Mouse (Mus musculus): ENCODE results near the gene Gm49673. TPM values are rescaled to one million over a fixed set of nuclear protein-coding genes. Genes with fewer than 3 reads are reported as not detected.
"Not testable (repeated sequence)": the region's sequence is repeated elsewhere in the genome, so short reads cannot be mapped to it uniquely, and the experiment has no call there.

The Gm49673 gene
- total RNA-seq (2021), result under 1 TPM; 0.10 to 0.63 TPM

DNA sequence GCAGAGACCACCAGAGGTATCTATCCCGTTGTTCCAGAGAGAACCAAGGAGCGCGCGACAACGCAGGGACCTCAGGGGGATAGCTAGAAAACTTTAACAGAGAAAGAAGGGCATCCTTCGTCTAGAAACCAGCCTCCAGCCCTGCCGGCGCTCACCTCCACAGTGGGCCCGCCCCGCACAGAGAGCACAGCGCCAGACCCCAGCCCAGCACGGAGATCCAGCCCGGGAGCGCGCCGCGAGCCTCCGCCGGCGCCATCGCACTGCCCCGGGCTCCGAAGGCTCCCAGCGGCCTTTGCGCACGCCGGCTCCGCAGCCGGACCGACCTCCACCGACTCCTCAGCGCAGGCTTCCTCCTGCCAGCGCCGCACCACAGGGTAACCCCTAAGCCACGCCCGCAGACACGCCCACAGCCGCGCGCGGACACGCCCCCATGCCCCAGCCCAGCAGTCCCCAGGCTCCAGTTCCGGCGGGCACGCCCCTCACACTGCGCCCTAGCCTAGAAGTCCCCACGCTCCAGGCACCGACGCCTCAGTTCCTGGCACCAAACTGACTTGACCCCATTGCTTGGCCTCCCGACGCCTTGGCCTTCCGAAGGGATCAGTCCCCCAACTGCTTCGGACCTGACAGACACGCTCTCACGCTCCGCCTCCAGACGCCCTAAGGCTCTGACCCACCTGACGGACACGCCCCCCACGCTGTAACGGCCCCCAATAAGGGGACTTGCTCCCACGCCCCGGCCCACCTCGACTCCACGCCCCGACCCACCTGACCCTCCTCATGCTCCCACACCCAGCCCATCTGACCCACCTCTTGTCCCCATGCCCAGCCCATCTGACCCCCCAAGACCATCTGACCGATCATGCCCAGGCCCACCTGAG is at the start of gene Gm49673, which contains the start of gene Rnaset2a:
TSS of gene Gm49673 (minus strand) at position 350 of the 878 bp plus-strand sequence.
TSS of gene Rnaset2a (minus strand) at position 659 of the 878 bp plus-strand sequence.
- DNase-seq (ENCODE audit: extremely low spot score in 1 of 2, low spot score in 1 of 2), result not testable (repeated sequence)

GRCm38 (mm10) chr17:8195685-8196376 is 48.2 kb upstream of the Gm49673 start:
- no peak for DNase-seq (ENCODE audit: extremely low spot score in 1 of 2, low spot score in 1 of 2)

- DNase-seq (ENCODE audit: extremely low spot score in 1 of 2, low spot score in 1 of 2), result no peak
Observed at GRCm38 (mm10) chr17:8193678-8194077, 46.1 kb upstream of the Gm49673 start.

- no peak for DNase-seq (ENCODE audit: extremely low spot score in 1 of 2, low spot score in 1 of 2)
Observed at GRCm38 (mm10) chr17:8184217-8184616, 36.6 kb upstream of the Gm49673 start.

DNA sequence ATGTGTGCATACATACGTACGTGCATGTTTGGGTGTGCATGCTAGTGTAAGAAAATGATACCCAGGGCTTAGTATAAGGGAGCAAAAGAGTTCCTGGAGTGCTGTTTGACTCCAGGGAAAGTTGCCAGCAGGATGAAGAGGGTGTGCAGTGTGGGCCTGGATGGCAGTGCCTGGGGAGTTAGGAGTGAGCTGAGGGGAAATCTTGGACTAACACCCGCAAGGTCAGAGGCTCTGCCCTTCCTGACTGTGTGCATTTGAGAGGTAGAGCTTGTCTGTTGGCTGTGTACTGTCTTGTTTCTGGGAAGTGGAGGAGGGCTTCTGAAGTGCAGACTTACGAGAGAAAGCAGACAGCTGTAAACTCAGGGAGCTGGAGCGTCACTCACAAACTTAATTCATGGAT is 36.2 kb upstream of the Gm49673 start:
- no peak for DNase-seq (ENCODE audit: extremely low spot score in 1 of 2, low spot score in 1 of 2)

- DNase-seq (ENCODE audit: extremely low spot score in 1 of 2, low spot score in 1 of 2), result no peak
Observed at GRCm38 (mm10) chr17:8177090-8177489, 29.5 kb upstream of the Gm49673 start.

GRCm38 (mm10) chr17:8171081-8171480 is 23.5 kb upstream of the Gm49673 start:
- DNase-seq (ENCODE audit: extremely low spot score in 1 of 2, low spot score in 1 of 2), result no peak

- no peak for DNase-seq (ENCODE audit: extremely low spot score in 1 of 2, low spot score in 1 of 2)
Observed at GRCm38 (mm10) chr17:8170331-8170730, 22.7 kb upstream of the Gm49673 start.

GRCm38 (mm10) chr17:8167436-8167835 is 19.8 kb upstream of the Gm49673 start:
- not testable (repeated sequence) for DNase-seq (ENCODE audit: extremely low spot score in 1 of 2, low spot score in 1 of 2)

- DNase-seq (ENCODE audit: extremely low spot score in 1 of 2, low spot score in 1 of 2), result not testable (repeated sequence)
Observed at GRCm38 (mm10) chr17:8166454-8166853, 18.9 kb upstream of the Gm49673 start.

- DNase-seq (ENCODE audit: extremely low spot score in 1 of 2, low spot score in 1 of 2), result not testable (repeated sequence)
Observed at GRCm38 (mm10) chr17:8165977-8166376, 18.4 kb upstream of the Gm49673 start.

DNA sequence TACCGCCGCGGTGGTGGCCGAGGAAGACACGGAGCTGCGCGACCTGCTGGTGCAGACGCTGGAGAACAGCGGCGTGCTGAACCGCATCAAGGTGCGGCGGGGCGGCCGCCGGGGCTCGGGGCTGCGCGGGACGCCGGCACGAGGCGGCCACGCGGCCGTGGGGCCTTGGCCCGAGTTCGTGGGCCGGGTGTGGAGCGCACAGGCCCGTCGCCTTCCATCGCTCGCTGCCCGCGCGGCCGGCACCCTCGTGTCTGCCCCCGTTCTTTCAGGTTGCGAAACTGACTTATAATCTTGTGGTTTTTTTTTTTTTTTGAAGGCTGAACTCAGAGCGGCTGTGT is 18.0 kb upstream of the Gm49673 start:
- DNase-seq (ENCODE audit: extremely low spot score in 1 of 2, low spot score in 1 of 2), result peak in 1 of 2 experiments; percentile 45

- DNase-seq (ENCODE audit: extremely low spot score in 1 of 2, low spot score in 1 of 2), result peak in 1 of 2 experiments; percentile 85
Observed at GRCm38 (mm10) chr17:8164701-8165607, 17.4 kb upstream of the Gm49673 start, which contains the start of gene Fgfr1op. Fgfr1op (plus strand) TSS chr17:8165501.

- peak in 1 of 2 experiments; percentile 50 for DNase-seq (ENCODE audit: extremely low spot score in 1 of 2, low spot score in 1 of 2)
Observed at GRCm38 (mm10) chr17:8160969-8161368, 13.4 kb upstream of the Gm49673 start.

GRCm38 (mm10) chr17:8158627-8159026 is 11.0 kb upstream of the Gm49673 start:
- DNase-seq (ENCODE audit: extremely low spot score in 1 of 2, low spot score in 1 of 2), result not testable (repeated sequence)

GRCm38 (mm10) chr17:8155982-8156381 is 8.4 kb upstream of the Gm49673 start:
- DNase-seq (ENCODE audit: extremely low spot score in 1 of 2, low spot score in 1 of 2), result not testable (repeated sequence)

- DNase-seq (ENCODE audit: extremely low spot score in 1 of 2, low spot score in 1 of 2), result not testable (repeated sequence)
Observed at GRCm38 (mm10) chr17:8155010-8155409, 7.4 kb upstream of the Gm49673 start.

DNA sequence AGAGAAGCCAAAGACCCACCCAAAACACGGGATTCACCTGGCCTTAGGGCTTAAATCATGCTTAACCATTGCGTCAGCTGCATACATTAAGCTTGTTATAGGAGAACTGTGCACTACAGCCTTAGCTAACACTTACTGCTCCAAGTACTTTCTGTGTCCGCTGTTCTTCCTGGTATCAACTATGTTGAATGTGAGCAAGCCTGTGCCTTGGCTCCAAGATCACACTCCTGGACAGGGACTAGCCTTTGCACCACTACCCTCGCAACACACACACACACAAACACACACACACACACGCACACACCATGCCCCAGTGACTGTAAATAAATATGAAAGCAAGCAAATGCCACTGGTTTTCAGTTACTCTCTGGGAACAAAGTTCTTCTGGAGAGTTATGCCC is 657 bp downstream of the Gm49673 start:
- not testable (repeated sequence) for DNase-seq (ENCODE audit: extremely low spot score in 1 of 2, low spot score in 1 of 2)

DNA sequence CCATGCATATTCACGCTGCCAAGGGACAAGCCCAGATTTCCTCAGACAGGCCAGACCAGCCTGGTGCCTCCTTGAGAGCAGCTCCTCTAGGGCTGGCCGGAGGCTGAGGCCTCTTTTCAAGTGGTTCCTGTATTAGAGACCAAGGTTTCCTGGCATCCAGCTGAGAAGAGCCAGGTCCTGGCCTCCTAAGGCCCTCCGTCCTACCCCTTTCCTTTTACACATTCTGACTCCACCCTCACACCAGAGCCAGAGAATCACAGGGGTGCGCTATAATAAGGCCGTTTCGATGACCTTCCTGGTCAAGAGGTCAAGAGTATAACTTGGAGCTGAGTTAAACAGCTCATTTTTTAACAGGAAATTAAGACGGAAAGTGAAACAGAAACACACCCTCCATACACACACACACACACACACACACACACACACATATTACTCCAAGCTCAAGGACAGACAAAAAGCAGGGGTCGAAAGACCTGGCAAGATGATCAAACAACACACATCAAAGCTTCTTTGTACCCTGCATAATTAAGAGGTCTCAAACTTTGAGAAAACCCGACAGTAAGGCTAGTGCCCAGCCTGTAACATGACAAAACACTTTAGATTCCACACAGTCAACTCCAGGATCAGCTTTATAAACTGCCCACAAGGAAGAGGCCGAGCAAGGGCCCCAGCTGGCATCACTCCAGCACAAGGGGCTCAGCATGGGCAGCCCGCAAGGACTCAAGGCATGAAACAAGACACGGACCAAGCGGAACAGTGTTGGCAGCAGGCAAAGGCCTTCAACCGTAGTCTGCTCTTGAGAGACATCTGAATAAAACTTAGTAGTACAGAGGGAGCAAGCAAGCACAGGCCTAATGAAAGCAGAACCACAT is 3.5 kb downstream of the Gm49673 start:
- DNase-seq (ENCODE audit: extremely low spot score in 1 of 2, low spot score in 1 of 2), result not testable (repeated sequence)

Data from layer of hippocampus, postnatal 25 days (tissue).